Mouse (Mus musculus): ENCODE measurements around the gene Npdc1. TPM values are rescaled to one million over a fixed set of nuclear protein-coding genes. Genes with fewer than 3 reads are reported as not detected.

Npdc1 gene
- polyA plus RNA-seq, 1 experiment, result not detected

GRCm38 (mm10) chr2:25436286-25436820, 37.2 kb downstream of the Npdc1 start:
- TF ChIP-seq GATA1 (IDR thresholded peaks at IDR 0.05; ENCODE audit: low read length), result no peak

- TF ChIP-seq GATA1 (IDR thresholded peaks at IDR 0.05; ENCODE audit: low read length), result no peak
Observed at GRCm38 (mm10) chr2:25441067-25441466, 41.9 kb downstream of the Npdc1 start.

GRCm38 (mm10) chr2:25442682-25443081, 43.5 kb downstream of the Npdc1 start:
- TF ChIP-seq GATA1 (IDR thresholded peaks at IDR 0.05; ENCODE audit: low read length), result no peak

- no peak for TF ChIP-seq GATA1 (IDR thresholded peaks at IDR 0.05; ENCODE audit: low read length)
Observed at GRCm38 (mm10) chr2:25450853-25451647, 51.9 kb downstream of the Npdc1 start.

DNA sequence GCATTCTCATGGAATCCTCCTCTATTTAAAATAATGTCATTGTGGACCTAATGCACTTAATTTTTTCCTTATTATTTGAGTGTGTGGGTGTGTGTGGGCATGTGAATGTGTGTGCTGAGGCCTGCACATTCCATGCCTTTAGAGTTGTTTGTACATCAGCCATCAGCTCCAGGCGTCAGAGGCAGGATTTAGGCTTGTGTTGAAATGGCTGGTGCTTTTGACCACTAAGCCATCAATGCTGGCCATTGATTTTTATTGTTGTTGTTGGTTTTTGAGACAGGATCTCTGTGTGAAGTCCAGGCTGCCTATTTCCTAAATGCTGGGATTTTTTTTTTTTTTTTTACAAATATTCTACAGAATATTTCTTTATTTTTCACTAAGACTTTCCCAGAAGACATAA, 53.8 kb downstream of the Npdc1 start:
- TF ChIP-seq GATA1 (IDR thresholded peaks at IDR 0.05; ENCODE audit: low read length), result no peak

- no peak for TF ChIP-seq GATA1 (IDR thresholded peaks at IDR 0.05; ENCODE audit: low read length)
Observed at GRCm38 (mm10) chr2:25456205-25456953, 57.2 kb downstream of the Npdc1 start, which contains the start of gene Clic3. Clic3 (plus strand) TSS chr2:25456838.

- TF ChIP-seq GATA1 (IDR thresholded peaks at IDR 0.05; ENCODE audit: low read length), result no peak
Observed at GRCm38 (mm10) chr2:25457022-25457896, 58.1 kb downstream of the Npdc1 start.

DNA sequence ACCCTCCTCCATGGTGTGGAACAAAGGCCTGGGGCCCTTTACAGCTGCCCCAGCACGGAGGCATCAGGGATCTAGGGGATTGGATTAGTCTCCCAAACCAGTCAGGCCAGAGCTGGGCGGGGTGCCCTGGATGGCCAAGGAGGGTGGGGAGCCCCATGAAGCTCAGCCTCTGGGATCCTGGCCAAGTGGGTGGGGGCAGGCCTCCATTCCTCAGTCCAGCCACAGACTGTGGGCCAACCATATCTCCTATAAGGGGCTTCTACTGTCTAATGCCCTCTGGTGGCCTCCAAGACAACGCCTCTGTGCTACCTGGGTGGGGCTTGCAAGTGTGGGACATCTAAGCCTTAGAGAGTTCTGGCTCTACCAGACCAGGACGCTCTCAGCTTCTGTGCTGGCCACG, 59.8 kb downstream of the Npdc1 start:
- no peak for TF ChIP-seq GATA1 (IDR thresholded peaks at IDR 0.05; ENCODE audit: low read length)

Other genes starting within 250 kb of the Npdc1 start
- not detected in 2 replicates for gene Nrarp, start 218.6 kb upstream of the Npdc1 start, polyA plus RNA-seq (2012)
- 9.9 and 11.1 TPM in 2 replicates for gene Tor4a, start 202.5 kb upstream of the Npdc1 start, polyA plus RNA-seq (2012)
- gene Nelfb, start 187.9 kb upstream of the Npdc1 start, polyA plus RNA-seq (2012), result 26.4 and 34.1 TPM in 2 replicates
- not detected in 2 replicates for gene Stpg3, start 184.7 kb upstream of the Npdc1 start, polyA plus RNA-seq (2012)
- 0.09 TPM in 1 of 2 replicates, not detected in the other for gene Fam166a, start 180.6 kb upstream of the Npdc1 start, polyA plus RNA-seq (2012)
- gene Tubb4b, start 174.6 kb upstream of the Npdc1 start, polyA plus RNA-seq (2012), result 462 and 587 TPM in 2 replicates
- gene Slc34a3, start 165.0 kb upstream of the Npdc1 start, polyA plus RNA-seq (2012), result not detected in 2 replicates
- 0.04 and 0.10 TPM in 2 replicates for gene Rnf224, start 162.6 kb upstream of the Npdc1 start, polyA plus RNA-seq (2012)
- gene Rnf208, start 157.1 kb upstream of the Npdc1 start, polyA plus RNA-seq (2012), result 23.1 and 29.3 TPM in 2 replicates
- gene Cysrt1, start 156.9 kb upstream of the Npdc1 start, polyA plus RNA-seq (2012), result not detected in 2 replicates
- 0.97 and 2.3 TPM in 2 replicates for gene AL732309.1, start 152.5 kb upstream of the Npdc1 start, polyA plus RNA-seq (2012)
- gene Tmem203, start 143.9 kb upstream of the Npdc1 start, polyA plus RNA-seq (2012), result 11.3 and 16.5 TPM in 2 replicates
- 56.1 and 69.7 TPM in 2 replicates for gene Tprn, start 136.7 kb upstream of the Npdc1 start, polyA plus RNA-seq (2012)
- gene Ssna1, start 126.9 kb upstream of the Npdc1 start, polyA plus RNA-seq (2012), result 196 and 198 TPM in 2 replicates
- 25.4 and 26.3 TPM in 2 replicates for gene Anapc2, start 126.9 kb upstream of the Npdc1 start, polyA plus RNA-seq (2012)
- gene Tmem210, start 111.2 kb upstream of the Npdc1 start, polyA plus RNA-seq (2012), result not detected in 2 replicates
- gene Lrrc26, start 109.4 kb upstream of the Npdc1 start, polyA plus RNA-seq (2012), result not detected in 2 replicates
- 0.09 and 0.18 TPM in 2 replicates for gene Grin1, start 80.2 kb upstream of the Npdc1 start, polyA plus RNA-seq (2012)
- gene Man1b1, start 67.0 kb upstream of the Npdc1 start, polyA plus RNA-seq (2012), result 18.5 and 26.0 TPM in 2 replicates
- gene Dpp7, start 43.0 kb upstream of the Npdc1 start, polyA plus RNA-seq (2012), result 5.0 and 7.6 TPM in 2 replicates
- gene Uap1l1, start 33.7 kb upstream of the Npdc1 start, polyA plus RNA-seq (2012), result 36.3 and 46.3 TPM in 2 replicates
- gene Sapcd2, start 27.0 kb upstream of the Npdc1 start, polyA plus RNA-seq (2012), result 139 and 187 TPM in 2 replicates
- not detected in 2 replicates for gene Entpd2, start 3.5 kb upstream of the Npdc1 start, polyA plus RNA-seq (2012)
- gene Fut7, start 23.9 kb downstream of the Npdc1 start, polyA plus RNA-seq (2012), result not detected in 2 replicates
- 9.2 and 9.9 TPM in 2 replicates for gene Abca2, start 29.4 kb downstream of the Npdc1 start, polyA plus RNA-seq (2012)
- gene Clic3, start 57.5 kb downstream of the Npdc1 start, polyA plus RNA-seq (2012), result not detected in 2 replicates
- gene Paxx, start 61.7 kb downstream of the Npdc1 start, polyA plus RNA-seq (2012), result 39.7 and 40.3 TPM in 2 replicates
- gene Ptgds, start 70.7 kb downstream of the Npdc1 start, polyA plus RNA-seq (2012), result not detected in 2 replicates
- not detected in 2 replicates for gene Lcn12, start 94.6 kb downstream of the Npdc1 start, polyA plus RNA-seq (2012)
- 25.8 and 49.8 TPM in 2 replicates for gene Fbxw5, start 101.4 kb downstream of the Npdc1 start, polyA plus RNA-seq (2012)
- gene C8g, start 102.4 kb downstream of the Npdc1 start, polyA plus RNA-seq (2012), result 0.08 and 0.18 TPM in 2 replicates
- gene Traf2, start 147.6 kb downstream of the Npdc1 start, polyA plus RNA-seq (2012), result 5.5 and 9.3 TPM in 2 replicates
- gene Edf1, start 158.5 kb downstream of the Npdc1 start, polyA plus RNA-seq (2012), result 682 and 940 TPM in 2 replicates
- gene Mamdc4, start 175.5 kb downstream of the Npdc1 start, polyA plus RNA-seq (2012), result 0.52 and 0.69 TPM in 2 replicates
- gene Phpt1, start 175.9 kb downstream of the Npdc1 start, polyA plus RNA-seq (2012), result 3.2 and 4.9 TPM in 2 replicates
- gene Ajm1, start 182.4 kb downstream of the Npdc1 start, polyA plus RNA-seq (2012), result 0.09 and 0.13 TPM in 2 replicates
- 86.8 and 89.3 TPM in 2 replicates for gene Rabl6, start 209.2 kb downstream of the Npdc1 start, polyA plus RNA-seq (2012)
- not detected in 2 replicates for gene Ccdc183, start 218.3 kb downstream of the Npdc1 start, polyA plus RNA-seq (2012)
- gene Tmem141, start 222.7 kb downstream of the Npdc1 start, polyA plus RNA-seq (2012), result not detected in 2 replicates
- gene Fcna, start 228.7 kb downstream of the Npdc1 start, polyA plus RNA-seq (2012), result not detected in 2 replicates